Mouse (Mus musculus) 3T3-L1 (cell line): ENCODE measurements at regions not wholly inside any gene's neighbourhood (a gene's known extent, or its start where the extent isn't known, plus 50 kb on each side); places are given as distances from the start of the nearest gene placed in this dataset.

Experiments
- DNase-seq: peaks from one replicate; pipeline ENCODE4 v3.0.0-alpha.2; 2015; ENCODE audit warnings: low read depth, low spot score

- peak; percentile 28 for DNase-seq
Observed at GRCm38 (mm10) chr1:113109706-113110105, 1245.0 kb upstream of the Dsel start.

- DNase-seq = no peak
Observed at GRCm38 (mm10) chr1:113096086-113096485, 1231.4 kb upstream of the Dsel start.

- DNase-seq = no peak
Observed at GRCm38 (mm10) chr1:113089466-113089865, 1224.7 kb upstream of the Dsel start.
